Mouse (Mus musculus): ENCODE results near the gene Sytl3.

DNA sequence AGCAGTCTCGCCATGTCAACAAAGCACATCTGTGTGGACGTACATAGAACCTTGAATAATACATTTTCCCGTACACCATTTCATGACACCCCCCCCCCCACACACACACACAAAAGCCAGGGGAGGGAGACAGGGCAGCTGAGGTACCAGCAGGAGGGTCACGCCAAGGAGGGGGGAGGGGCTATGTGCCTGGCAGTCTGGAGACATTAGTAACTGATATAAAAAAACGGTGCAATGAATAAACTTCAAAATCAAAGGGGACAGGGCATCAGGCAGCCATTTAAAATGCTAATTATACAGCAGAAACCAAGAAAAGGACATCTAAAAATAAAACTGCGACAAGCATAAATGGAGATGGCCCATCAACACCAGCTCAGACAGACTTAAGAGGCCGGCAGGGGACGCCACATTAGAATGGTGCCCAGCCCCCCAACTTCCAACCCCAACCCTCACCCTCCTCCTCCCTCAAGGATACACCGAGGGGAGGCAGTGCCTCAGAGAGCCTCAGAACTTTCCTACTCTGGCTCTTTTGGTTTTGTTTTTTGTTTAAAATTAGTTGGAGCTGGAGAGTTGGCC lies 100.9 kb downstream of the Sytl3 start:
- TF ChIP-seq POLR2A (IDR thresholded peaks at IDR 0.05; ENCODE audit: borderline replicate concordance, extremely low read depth, low read depth, low read length), result no peak
- no peak for TF ChIP-seq CTCF (IDR thresholded peaks at IDR 0.05; ENCODE audit: insufficient read depth, low read length)

All from lung, adult 2 months (tissue).